Mouse (Mus musculus): ENCODE results near the gene Pigv. TPM values are rescaled to one million over a fixed set of nuclear protein-coding genes. Genes with fewer than 3 reads are reported as not detected.

The Pigv gene
- total RNA-seq (2021): 10 to 100 TPM; 10.6 to 11.2 TPM

GRCm38 (mm10) chr4:133671881-133672844 is at the start of gene Pigv:
Gene Pigv (minus strand): TSS chr4:133672647.
- DNase-seq (ENCODE audit: low spot score): peak; percentile 86
- intact Hi-C loops (cut with DNase I): loop anchor here (1.0 to 5.0 kb wide), 5 partner anchors 57 to 240 kb away; partner anchors contain the start of gene Arid1a

GRCm38 (mm10) chr4:133719791-133720190 is 47.3 kb upstream of the Pigv start:
- intact Hi-C loops (cut with DNase I): no loop called here
- DNase-seq (ENCODE audit: low spot score): no peak

GRCm38 (mm10) chr4:133712755-133713154 is 40.3 kb upstream of the Pigv start:
- no peak for DNase-seq (ENCODE audit: low spot score)
- intact Hi-C loops (cut with DNase I): no loop called here

- DNase-seq (ENCODE audit: low spot score): no peak
- intact Hi-C loops (cut with DNase I): no loop called here
These were observed 39.0 kb upstream of the Pigv start for GRCm38 (mm10) chr4:133711307-133712076.

- intact Hi-C loops (cut with DNase I): no loop called here
These were observed 36.9 kb upstream of the Pigv start for GRCm38 (mm10) chr4:133709395-133709794.

GRCm38 (mm10) chr4:133707464-133707863 is 35.0 kb upstream of the Pigv start:
- DNase-seq (ENCODE audit: low spot score): no peak
- intact Hi-C loops (cut with DNase I): loop anchor here (2.0 kb wide), 3 partner anchors 21 to 49 kb away; partner anchors contain the start of gene Arid1a

More at GRCm38 (mm10) chr4:133709395-133709794, 36.9 kb upstream of the Pigv start:
- no peak for DNase-seq (ENCODE audit: low spot score)

GRCm38 (mm10) chr4:133706956-133707355 is 34.5 kb upstream of the Pigv start:
- intact Hi-C loops (cut with DNase I): loop anchor here (2.0 kb wide), 3 partner anchors 22 to 50 kb away; partner anchors contain the start of gene Arid1a
- peak; percentile 69 for DNase-seq (ENCODE audit: low spot score)

GRCm38 (mm10) chr4:133705062-133705461 is 32.6 kb upstream of the Pigv start:
- no peak for DNase-seq (ENCODE audit: low spot score)
- intact Hi-C loops (cut with DNase I): no loop called here

- intact Hi-C loops (cut with DNase I): no loop called here
- DNase-seq (ENCODE audit: low spot score): peak; percentile 65
These were observed 28.5 kb upstream of the Pigv start for GRCm38 (mm10) chr4:133700905-133701368.

- DNase-seq (ENCODE audit: low spot score): no peak
- intact Hi-C loops (cut with DNase I): no loop called here
These were observed 22.9 kb upstream of the Pigv start for GRCm38 (mm10) chr4:133695363-133695762.

GRCm38 (mm10) chr4:133690252-133690651 is 17.8 kb upstream of the Pigv start:
- intact Hi-C loops (cut with DNase I): no loop called here
- DNase-seq (ENCODE audit: low spot score): no peak

GRCm38 (mm10) chr4:133688417-133689067 is 16.1 kb upstream of the Pigv start:
- no peak for DNase-seq (ENCODE audit: low spot score)
- intact Hi-C loops (cut with DNase I): loop anchor here (5.0 kb wide), 1 partner anchor 39 kb away; no protein-coding TSS in a partner anchor

- no peak for DNase-seq (ENCODE audit: low spot score)
- intact Hi-C loops (cut with DNase I): loop anchor here (5.0 kb wide), 1 partner anchor 40 kb away; no protein-coding TSS in a partner anchor
These were observed 14.7 kb upstream of the Pigv start for GRCm38 (mm10) chr4:133687126-133687525.

- intact Hi-C loops (cut with DNase I): loop anchor here (5.0 kb wide), 1 partner anchor 41 kb away; no protein-coding TSS in a partner anchor
These were observed 14.1 kb upstream of the Pigv start for GRCm38 (mm10) chr4:133686512-133686911.

GRCm38 (mm10) chr4:133680206-133680786 is 7.8 kb upstream of the Pigv start:
- intact Hi-C loops (cut with DNase I): no loop called here
- no peak for DNase-seq (ENCODE audit: low spot score)

More at GRCm38 (mm10) chr4:133686512-133686911, 14.1 kb upstream of the Pigv start:
- no peak for DNase-seq (ENCODE audit: low spot score)

- DNase-seq (ENCODE audit: low spot score): no peak
- intact Hi-C loops (cut with DNase I): no loop called here
These were observed 7.2 kb upstream of the Pigv start for GRCm38 (mm10) chr4:133679629-133680028.

- intact Hi-C loops (cut with DNase I): no loop called here
These were observed 4.8 kb upstream of the Pigv start for GRCm38 (mm10) chr4:133677266-133677665.

GRCm38 (mm10) chr4:133676189-133676588 is 3.7 kb upstream of the Pigv start:
- intact Hi-C loops (cut with DNase I): no loop called here

More at GRCm38 (mm10) chr4:133677266-133677665, 4.8 kb upstream of the Pigv start:
- no peak for DNase-seq (ENCODE audit: low spot score)

GRCm38 (mm10) chr4:133675594-133676016 is 3.2 kb upstream of the Pigv start:
- peak; percentile 34 for DNase-seq (ENCODE audit: low spot score)
- intact Hi-C loops (cut with DNase I): loop anchor here (2.0 kb wide), 1 partner anchor 31 kb away; no protein-coding TSS in a partner anchor

More at GRCm38 (mm10) chr4:133676189-133676588, 3.7 kb upstream of the Pigv start:
- DNase-seq (ENCODE audit: low spot score): no peak

Data from heart, postnatal 25 days (tissue).